Mouse (Mus musculus) ovary, postnatal 10 days (tissue): Measurements from ENCODE around the gene 4930442H23Rik.
"Not testable (repeated sequence)": the region's sequence is repeated elsewhere in the genome, so short reads cannot be mapped to it uniquely, and the experiment has no call there.

Source experiments
- DNase-seq: peaks from one replicate; pipeline ENCODE4 v3.0.0; 2022; ENCODE audit warnings: low spot score

4930442H23Rik gene

DNA sequence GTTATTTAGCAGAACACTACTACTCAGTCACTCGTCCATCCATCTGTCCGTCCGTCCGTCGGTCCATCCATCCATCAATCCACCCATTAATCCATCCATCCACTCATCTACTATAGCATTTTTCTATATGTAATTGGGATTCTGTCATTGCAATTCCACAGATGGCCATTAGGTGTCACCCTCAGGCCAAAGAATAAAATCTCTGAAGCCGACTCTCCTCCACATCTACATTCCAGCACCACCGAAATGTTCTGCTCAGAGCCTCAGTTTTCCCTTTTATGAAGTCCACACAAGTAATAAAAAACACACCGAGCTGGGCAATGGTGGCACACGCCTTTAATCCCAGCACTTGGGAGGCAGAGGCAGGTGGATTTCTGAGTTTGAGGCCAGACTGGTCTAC lies 14.6 kb upstream of the 4930442H23Rik start:
- no peak for DNase-seq

GRCm38 (mm10) chr10:81197305-81197704 lies 13.7 kb upstream of the 4930442H23Rik start:
- no peak for DNase-seq

DNA sequence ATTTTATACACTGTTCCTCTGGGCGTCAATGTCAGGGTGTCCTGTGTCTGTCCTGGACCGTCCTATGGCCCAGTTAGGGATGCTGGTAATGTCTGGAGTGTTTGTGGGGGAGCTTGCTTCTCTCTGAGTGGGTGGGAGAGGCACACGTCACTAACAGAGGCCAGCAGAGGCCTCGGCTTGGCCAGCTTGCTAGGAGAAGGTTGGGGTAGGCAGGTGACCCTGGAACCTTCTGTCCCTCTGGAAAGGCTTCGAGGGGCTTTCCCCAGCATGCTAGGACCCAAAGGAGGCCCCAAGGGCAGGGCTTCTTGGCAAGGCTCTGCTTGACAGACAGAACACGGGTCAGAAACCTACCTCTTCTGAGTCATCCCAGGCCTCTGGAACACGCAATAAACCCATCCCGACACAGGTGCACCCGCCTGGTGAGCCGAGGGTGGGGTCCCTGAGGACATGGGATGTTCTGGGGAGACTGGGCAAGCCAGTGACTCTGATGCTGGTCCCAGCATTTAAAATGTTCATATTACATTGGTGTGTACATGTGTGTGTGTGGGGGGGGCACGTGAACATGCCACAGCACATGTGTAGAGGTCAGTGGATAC lies 12.9 kb upstream of the 4930442H23Rik start:
- no peak for DNase-seq

GRCm38 (mm10) chr10:81195300-81195699 lies 11.7 kb upstream of the 4930442H23Rik start:
- no peak for DNase-seq

- DNase-seq, result no peak
Measured at GRCm38 (mm10) chr10:81193991-81194774, 10.5 kb upstream of the 4930442H23Rik start.

DNA sequence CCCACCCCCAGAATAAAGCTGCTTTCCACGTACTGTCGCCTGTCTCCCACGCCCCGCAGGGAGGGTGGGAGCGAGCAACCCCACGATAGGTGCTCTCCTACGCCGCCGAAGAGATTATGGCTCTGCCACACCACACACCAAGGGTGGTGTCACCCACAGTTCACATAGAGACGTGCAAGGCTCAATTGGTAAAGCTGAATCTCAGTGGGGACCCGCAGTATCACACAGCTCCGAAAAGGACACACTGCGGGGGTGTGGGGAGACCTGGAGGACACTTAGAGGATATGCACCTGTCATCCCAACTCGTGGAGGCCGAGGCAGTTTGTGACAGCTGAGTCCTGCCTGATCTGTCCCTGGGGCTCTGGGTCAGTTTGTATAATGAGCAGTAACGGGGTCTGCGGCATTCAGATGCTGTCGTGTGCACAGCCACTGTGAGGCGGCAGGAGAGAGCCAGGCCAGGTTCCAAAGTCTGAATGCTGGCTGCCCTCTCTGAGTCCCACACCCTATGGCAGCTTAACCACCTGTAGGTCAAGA lies 9.4 kb upstream of the 4930442H23Rik start:
- no peak for DNase-seq

DNA sequence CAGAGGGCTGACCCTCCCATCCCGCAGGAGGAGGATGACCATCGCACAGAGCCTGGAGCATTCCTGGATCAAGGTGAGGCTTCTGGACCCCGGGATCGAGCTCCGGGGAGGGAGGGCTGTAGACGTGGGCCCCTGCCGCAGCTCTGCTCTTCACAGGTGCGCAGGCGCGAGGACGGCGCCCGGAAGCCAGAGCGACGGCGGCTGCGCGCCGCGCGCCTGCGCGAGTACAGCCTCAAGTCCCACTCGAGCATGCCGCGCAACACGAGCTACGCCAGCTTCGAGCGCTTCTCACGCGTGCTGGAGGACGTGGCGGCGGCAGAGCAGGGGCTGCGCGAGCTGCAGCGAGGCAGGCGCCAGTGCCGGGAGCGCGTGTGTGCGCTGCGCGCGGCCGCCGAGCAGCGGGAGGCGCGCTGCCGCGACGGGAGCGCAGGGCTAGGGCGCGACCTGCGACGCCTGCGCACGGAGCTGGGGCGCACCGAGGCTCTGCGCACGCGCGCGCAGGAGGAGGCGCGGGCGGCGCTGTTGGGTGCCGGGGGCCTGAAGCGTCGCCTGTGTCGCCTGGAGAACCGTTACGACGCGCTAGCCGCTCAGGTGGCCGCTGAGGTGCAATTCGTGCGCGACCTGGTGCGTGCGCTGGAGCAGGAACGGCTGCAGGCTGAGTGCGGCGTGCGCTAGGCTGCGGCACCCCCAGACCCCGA lies 8.8 kb upstream of the 4930442H23Rik start:
- no peak for DNase-seq

DNA sequence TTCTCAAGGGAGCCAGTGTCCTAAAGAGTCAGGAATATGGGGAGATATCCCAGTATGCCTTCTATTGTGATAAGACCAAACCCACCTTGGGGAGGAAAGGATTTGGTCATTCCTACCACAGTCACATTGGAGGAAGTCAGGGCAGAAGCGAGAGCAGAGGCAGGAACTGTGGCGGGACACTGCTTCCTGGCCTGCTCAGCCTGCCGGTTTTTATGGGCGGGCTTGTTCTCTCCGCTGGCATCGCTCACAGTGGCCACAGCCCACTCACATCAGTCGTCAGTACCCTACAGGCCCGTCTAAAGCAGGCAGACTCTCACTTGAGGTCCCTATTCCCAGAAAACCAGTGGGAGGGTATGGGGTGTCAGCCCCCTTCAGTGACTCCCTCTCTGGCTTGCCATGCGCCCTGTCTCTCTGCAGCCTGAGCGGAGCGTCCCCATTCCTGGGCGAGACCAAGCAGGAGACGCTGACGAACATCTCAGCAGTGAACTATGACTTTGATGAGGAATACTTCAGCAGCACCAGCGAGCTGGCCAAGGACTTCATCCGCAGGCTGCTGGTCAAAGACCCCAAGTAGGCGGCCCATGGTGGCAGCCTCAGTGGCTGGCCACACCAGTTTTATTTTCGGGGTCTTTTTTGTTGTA lies 7.8 kb upstream of the 4930442H23Rik start:
- no peak for DNase-seq

DNA sequence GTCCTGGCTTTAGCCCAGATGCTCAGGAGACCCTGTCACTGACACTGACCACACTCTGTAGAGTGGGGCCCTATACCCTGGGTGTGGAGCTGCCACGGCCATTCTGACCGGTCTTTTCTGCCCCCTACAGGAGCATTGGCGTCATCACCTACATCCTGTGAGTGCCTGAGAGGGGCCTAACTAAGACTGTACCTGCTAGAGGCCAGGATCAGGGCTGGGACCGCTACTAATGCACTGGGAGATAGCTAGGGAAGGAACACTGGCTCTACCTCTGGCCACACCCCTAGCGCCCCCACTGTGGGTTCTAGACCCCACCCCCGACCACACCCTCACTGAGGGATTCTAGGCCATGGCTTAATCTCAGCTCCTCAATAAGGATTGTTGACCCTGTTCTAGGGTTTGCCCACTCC lies 7.3 kb upstream of the 4930442H23Rik start:
- DNase-seq, result no peak

DNA sequence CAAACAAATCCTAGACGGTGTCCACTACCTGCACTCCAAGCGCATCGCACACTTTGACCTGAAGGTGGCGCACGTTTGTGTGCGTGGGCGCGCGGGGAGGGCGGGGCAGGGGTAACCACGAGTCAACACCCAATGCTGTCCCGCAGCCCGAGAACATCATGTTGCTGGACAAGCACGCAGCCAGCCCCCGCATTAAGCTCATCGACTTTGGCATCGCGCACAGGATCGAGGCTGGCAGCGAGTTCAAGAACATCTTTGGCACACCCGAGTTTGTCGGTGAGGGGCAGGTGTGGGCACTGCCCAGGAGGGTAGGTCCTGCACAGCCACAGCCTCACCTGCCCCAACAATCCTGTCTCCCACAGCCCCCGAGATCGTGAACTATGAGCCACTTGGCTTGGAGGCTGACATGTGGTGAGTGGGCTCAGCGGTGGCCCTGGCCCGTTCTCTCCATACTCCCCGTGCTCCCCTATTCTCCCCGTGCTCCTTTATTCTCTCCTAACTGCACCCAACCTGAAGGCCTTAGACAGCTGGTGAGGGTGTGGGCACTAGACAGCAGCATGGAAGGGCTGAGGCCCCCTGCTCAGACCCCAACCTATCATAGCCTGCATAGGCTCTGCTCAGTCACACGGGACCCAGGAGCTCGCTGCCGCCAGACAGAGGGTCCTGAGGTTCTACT lies 6.7 kb upstream of the 4930442H23Rik start:
- DNase-seq, result no peak

- no peak for DNase-seq
Measured at GRCm38 (mm10) chr10:81189821-81190220, 6.2 kb upstream of the 4930442H23Rik start.

DNA sequence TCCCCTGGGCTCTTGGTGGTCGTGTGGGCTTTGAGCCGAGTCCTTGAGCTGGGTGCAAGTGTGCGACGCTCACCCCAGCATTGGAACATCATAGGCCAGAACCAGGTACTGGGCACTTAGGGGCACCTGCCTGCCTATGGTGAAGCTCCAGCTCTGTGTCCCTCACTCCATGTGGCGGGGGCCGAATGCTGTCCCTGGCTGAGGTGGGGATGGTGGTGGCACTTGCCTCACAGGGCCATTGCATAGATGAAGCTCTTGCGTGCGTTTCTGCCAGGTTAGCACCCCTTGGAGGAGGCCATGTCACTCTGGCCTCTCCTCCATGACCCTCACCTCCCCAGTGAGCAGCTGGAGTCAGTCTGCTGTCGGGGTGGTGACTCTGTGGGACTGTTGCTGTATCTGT lies 3.5 kb upstream of the 4930442H23Rik start:
- DNase-seq, result no peak

DNA sequence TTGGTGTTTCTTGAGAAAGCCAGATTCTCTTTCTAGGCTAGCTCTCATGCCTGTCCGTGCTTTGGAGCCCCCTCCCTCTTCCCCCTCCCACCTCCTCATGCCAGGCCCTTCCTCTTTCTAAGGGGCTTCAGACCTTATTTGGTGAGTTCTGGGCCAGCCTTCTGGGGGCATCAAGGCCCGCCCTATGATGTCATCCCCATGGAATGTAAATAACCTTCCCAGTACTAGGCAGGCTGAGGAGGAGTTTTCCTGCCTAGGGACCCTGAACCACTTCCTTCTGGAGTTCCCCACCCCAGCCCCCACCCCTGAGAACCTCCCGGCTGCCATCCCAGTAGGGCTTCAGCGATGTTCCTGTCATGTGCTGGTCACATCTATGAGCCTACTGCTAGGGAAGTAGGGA lies 1.1 kb upstream of the 4930442H23Rik start:
- no peak for DNase-seq

DNA sequence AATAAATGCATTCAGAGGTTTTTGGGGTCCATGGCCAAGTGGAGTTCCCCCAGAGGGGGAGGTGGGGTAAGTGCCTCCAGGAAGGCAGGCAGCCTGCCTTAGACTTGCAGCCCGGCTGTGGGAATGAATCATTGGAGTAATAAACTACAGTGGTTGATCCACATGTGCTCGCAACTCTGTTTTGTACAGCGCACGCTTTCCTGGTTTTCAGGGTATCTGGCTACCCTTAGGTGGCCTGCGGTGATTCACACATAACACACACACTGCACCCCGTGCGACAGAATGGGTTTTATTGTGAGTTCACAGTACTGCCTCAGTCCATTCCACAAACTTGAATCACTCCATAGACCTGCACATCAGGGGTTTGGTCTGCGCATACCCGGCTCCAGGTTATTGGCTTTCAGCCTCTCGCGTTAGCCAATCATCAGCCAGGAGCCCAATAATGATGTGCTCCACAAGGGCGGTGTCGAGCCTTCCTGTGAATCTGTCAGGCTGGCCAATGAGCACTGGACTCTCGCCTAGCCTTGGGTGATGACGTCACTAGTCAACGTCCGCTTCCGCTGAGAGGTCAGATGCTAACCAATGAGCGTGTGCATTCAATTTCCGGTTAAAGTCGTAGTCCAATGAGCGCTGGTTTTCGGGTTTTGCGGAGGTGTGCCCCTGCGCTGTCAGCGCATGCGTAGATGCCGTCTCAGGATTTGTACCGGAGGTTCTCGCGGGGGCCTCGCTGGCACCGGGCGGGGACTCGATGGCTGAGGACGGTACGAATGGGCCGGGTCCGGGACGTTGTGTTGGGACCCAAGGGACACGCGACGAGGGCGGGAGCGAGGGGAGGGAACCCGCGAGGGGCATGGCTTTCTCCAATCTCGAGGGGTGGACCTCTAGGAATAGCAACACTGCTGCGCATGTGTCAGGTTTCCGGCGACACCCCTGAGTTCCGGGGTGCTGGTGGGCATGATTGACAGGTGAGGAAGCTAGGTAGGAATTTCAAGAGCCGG lies 1.0 kb downstream of the 4930442H23Rik start, which contains the start of gene Dapk3:
Gene Dapk3, plus strand, starts transcription at position 670 of the 998 bp plus-strand sequence.
- DNase-seq, result peak; percentile 91

- DNase-seq, result not testable (repeated sequence)
Measured at GRCm38 (mm10) chr10:81181860-81182259, 1.8 kb downstream of the 4930442H23Rik start.

DNA sequence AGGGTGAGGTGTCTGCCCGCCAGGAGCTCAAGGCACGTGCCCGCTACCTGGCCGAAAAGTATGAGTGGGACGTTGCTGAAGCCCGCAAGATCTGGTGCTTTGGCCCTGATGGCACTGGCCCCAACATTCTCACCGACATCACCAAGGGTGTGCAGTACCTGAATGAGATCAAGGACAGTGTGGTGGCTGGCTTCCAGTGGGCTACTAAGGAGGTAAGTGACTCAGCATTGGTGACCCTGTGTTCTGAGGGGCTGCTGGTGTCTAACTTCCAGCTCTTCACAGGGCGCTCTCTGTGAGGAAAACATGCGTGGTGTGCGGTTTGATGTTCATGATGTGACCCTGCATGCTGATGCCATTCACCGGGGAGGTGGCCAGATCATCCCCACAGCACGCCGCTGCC lies 2.7 kb downstream of the 4930442H23Rik start:
- no peak for DNase-seq

- DNase-seq, result no peak
Measured at GRCm38 (mm10) chr10:81179451-81180342, 4.0 kb downstream of the 4930442H23Rik start.

GRCm38 (mm10) chr10:81178927-81179326 lies 4.7 kb downstream of the 4930442H23Rik start:
- DNase-seq, result no peak

GRCm38 (mm10) chr10:81177958-81178712 lies 5.5 kb downstream of the 4930442H23Rik start:
- DNase-seq, result no peak
